Mouse (Mus musculus): ENCODE data around the gene Spi1.

DNA sequence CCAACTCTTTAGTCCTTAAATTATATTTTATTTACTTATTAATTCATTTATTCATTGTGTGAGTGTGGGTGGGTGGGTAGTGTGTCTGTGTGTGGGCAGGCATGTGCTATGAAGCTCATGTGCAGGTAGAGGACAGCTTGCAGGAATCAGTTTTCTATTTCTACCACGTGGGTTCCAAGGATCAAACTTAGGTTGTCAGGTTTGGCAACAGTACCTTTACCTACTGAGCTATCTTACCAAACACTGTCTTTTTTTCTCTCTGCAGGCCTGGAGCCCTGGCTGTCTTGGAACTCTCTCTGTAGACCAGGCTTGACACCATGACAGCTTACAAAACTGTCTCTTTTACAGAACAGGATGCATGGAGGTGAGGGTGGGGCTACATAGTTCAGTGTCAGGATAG is 69.1 kb downstream of the Spi1 start:
- TF ChIP-seq CTCF (IDR thresholded peaks at IDR 0.05; ENCODE audit: low read depth), result no peak
- no peak for TF ChIP-seq EP300 (IDR thresholded peaks at IDR 0.05; ENCODE audit: low read depth)
